Mouse (Mus musculus): Measurements from ENCODE around the gene Fpr-rs3.

The Fpr-rs3 gene

DNA sequence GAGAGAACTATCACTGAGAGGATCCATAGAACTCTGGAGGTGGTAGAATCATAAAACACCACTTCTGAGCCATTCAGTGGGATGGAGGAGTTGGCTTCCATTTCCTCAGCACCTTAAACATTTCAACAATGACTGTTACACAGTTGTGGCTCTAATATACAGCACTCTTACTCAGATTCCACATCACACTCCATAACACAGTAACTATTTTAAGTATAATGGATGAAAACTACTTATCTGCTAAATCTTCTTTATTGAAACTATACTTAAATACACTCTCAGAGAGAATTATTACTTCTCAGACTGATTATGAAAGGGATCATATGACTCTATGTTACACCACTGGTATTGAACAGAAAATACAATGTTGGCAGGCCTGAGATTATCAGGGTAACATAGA lies at the start of gene Fpr-rs3:
TSS of gene Fpr-rs3 (minus strand) at position 101 of the 400 bp plus-strand sequence.
- no peak for DNase-seq

DNA sequence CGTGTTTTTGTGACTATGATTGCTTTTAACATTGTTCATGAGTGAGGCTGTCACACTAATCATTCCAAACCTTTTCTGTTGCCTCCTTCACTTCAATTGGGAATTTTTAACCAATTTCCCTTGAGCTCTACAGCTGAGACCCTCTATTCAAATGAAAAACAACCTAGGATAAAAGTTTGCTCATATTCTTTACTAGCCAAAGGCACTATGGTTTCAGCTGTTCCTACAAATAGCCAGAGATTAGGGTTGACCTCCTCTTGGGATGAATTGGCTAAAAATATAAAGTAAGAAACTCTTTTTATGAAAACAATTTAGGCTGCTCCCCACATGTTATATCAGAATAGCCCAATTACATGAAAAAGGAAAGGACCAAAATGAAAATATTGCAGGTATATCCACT lies 28.4 kb downstream of the Fpr-rs3 start, which contains the start of gene Vmn2r110:
TSS of gene Vmn2r110 (minus strand) at position 101 of the 400 bp plus-strand sequence.
- DNase-seq = no peak

All from cerebellum, postnatal 10 days (tissue).